12 mouse cellular contexts compared by ENCODE assay signal in the genomic region with DNA sequence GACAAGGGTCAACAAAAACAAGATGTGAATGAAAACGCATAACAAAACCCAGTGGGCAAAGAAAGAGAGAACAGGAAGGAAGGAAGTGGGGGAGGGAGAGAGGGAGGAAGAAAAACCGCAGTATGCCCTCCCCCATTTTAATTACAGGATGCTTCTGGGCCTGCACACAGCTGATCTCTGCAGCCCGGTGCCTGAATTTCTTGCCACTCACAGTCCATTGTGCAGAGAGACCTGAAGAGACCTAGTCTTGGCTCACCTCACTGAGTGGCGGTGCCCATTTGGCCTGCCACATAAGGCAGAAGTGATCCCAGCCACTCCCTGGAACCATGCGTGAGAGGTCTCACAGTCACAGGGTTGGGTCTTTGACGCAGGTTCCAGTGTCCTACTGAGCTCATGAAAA. TPM values are rescaled to one million over a fixed set of nuclear protein-coding genes. Genes with fewer than 3 reads are reported as not detected.
DNase-seq lines count a peak whose midpoint lies in the region; ATAC-seq and TF ChIP-seq lines count a peak whose summit lies in the region.
"Had no signal": no experiment of that assay in that cellular context is flagged by ENCODE, and none has a peak within 500 bp of the region (broad histone marks: within the 10 kb centered on the region; RNA-seq: fewer than 3 reads in every experiment).

No protein-coding gene starts in this region.

- no peak overlapping the region for H3K27ac ChIP-seq in lung, embryonic 16.5 days (ENCODE audit: low read length)
- H3K27ac ChIP-seq in MEL (ENCODE audit: control insufficient read depth, low read depth, low read length): no peak overlapping the region
- H3K27ac ChIP-seq: liver, embryonic 14.5 days; neural tube, embryonic 12.5 days had no signal

- TF ChIP-seq EP300 in MEL (IDR thresholded peaks at IDR 0.05; ENCODE audit: low read depth in 1 of 2, low read length in 2 of 2): no peak

- H3K9me3 ChIP-seq in lung, embryonic 16.5 days (ENCODE audit: control insufficient read depth, low read length): no peaks in the 10 kb centered on the region
- no peaks in the 10 kb centered on the region for H3K9me3 ChIP-seq in MEL (replicated peaks; ENCODE audit: insufficient read depth, low read length)
- H3K9me3 ChIP-seq: neural tube, embryonic 12.5 days had no signal

- no peaks in the 10 kb centered on the region for H3K79me2 ChIP-seq in MEL (ENCODE audit: control insufficient read depth, insufficient read depth, low read length, poor library complexity)

- peaks cover 19% of the 10 kb centered on the region for H3K4me1 ChIP-seq in lung, embryonic 16.5 days (replicated peaks; ENCODE audit: control insufficient read depth, insufficient read depth, low read length)
- H3K4me1 ChIP-seq in MEL (ENCODE audit: control insufficient read depth in 1 of 2, insufficient read depth in 2 of 2, low read length in 2 of 2): peaks cover 13 to 28% of the 10 kb centered on the region in 2 experiments
- H3K4me1 ChIP-seq: neural tube, embryonic 12.5 days had no signal

- H3K4me3 ChIP-seq in lung, embryonic 16.5 days (ENCODE audit: low read length): no peak overlapping the region
- H3K4me3 ChIP-seq in MEL (ENCODE audit: control insufficient read depth in 1 of 2, insufficient read depth in 1 of 2, low read depth in 2 of 2, low read length in 2 of 2): no peak overlapping the region
- H3K4me3 ChIP-seq: neural tube, embryonic 12.5 days had no signal

- DNase-seq in lung, adult 18-20 months: no peak
- peak; percentile 24 for DNase-seq in MEL (ENCODE audit: low read depth, low spot score)
- DNase-seq in thymus, postnatal 4 days: peak; percentile 48
- no peak for DNase-seq in frontal cortex, postnatal 25 days (ENCODE audit: low spot score in 2 of 2)
- no peak for DNase-seq in right cerebral cortex, postnatal 25 days

- no peak for TF ChIP-seq RAD21 in MEL (IDR thresholded peaks at IDR 0.05; ENCODE audit: low read depth, low read length)

- no peak overlapping the region for H3K4me2 ChIP-seq in lung, embryonic 16.5 days (ENCODE audit: low read depth, low read length)
- H3K4me2 ChIP-seq: neural tube, embryonic 12.5 days had no signal

- ATAC-seq in lung, embryonic 16.5 days (ENCODE audit: low read depth): 0 out of 2 replicates have a peak, but pooled peaks have one; percentile 20
- peak; percentile 27 for ATAC-seq in megakaryocyte progenitor cell, adult 5-6 weeks (replicated peaks; ENCODE audit: poor library complexity)
- ATAC-seq: intestine, embryonic 16.5 days; Patski had no signal

- TF ChIP-seq POLR2A in MEL (IDR thresholded peaks at IDR 0.05; ENCODE audit: control insufficient read depth in 1 of 2, insufficient read depth in 1 of 2, low read depth in 1 of 2, low read length in 2 of 2, poor library complexity in 1 of 2): no peak

- WGBS in lung, embryonic 16.5 days: 56% methylated on average over 6 of the region's 6 CpGs

- TF ChIP-seq CTCF in MEL (IDR thresholded peaks at IDR 0.05 in 2 of 3, conservative IDR thresholded peaks at IDR 0.05 in 1 of 3; ENCODE audit: control insufficient read depth in 1 of 3, insufficient read depth in 1 of 3, low read depth in 2 of 3, low read length in 3 of 3, poor library complexity in 1 of 3, severe bottlenecking in 1 of 3): no peak

- no peaks in the 10 kb centered on the region for H3K27me3 ChIP-seq in lung, embryonic 16.5 days (ENCODE audit: control insufficient read depth, insufficient read depth, low read depth, low read length)
- H3K27me3 ChIP-seq in MEL (ENCODE audit: control insufficient read depth in 1 of 2, insufficient read depth in 2 of 2, low read length in 2 of 2): no peaks in the 10 kb centered on the region
- H3K27me3 ChIP-seq: neural tube, embryonic 12.5 days; Patski had no signal

- H3K9ac ChIP-seq in lung, embryonic 16.5 days (ENCODE audit: low read length): no peak overlapping the region
- H3K9ac ChIP-seq in MEL (ENCODE audit: control insufficient read depth, low read depth, low read length, poor library complexity, severe bottlenecking): no peak overlapping the region
- H3K9ac ChIP-seq: liver, embryonic 14.5 days; neural tube, embryonic 12.5 days had no signal

- H3K36me3 ChIP-seq in lung, embryonic 16.5 days (ENCODE audit: control insufficient read depth, insufficient read depth, low read length): no peaks in the 10 kb centered on the region
- H3K36me3 ChIP-seq in MEL (ENCODE audit: control insufficient read depth in 1 of 2, insufficient read depth in 2 of 2, low read length in 2 of 2): peaks cover 0 to 26% of the 10 kb centered on the region in 2 experiments; a peak in 2 of 4 replicates
- H3K36me3 ChIP-seq: neural tube, embryonic 12.5 days had no signal

TF ChIP-seq in MEL, 35 proteins besides CTCF, POLR2A, EP300 and RAD21:
- no peak for TF ChIP-seq ZKSCAN1 (IDR thresholded peaks at IDR 0.05; ENCODE audit: low read depth, low read length)
- no peak for TF ChIP-seq MXI1 (IDR thresholded peaks at IDR 0.05; ENCODE audit: low read depth, low read length)
- TF ChIP-seq NELFE (IDR thresholded peaks at IDR 0.05; ENCODE audit: low read depth, low read length): no peak
- TF ChIP-seq POLR2AphosphoS5 (IDR thresholded peaks at IDR 0.05; ENCODE audit: borderline replicate concordance, low read depth, low read length): no peak
- no peak for TF ChIP-seq ZNF384 (IDR thresholded peaks at IDR 0.05; ENCODE audit: low read depth, low read length)
- no peak for TF ChIP-seq MAFK (IDR thresholded peaks at IDR 0.05; ENCODE audit: borderline replicate concordance, low read depth, low read length)
- no peak for TF ChIP-seq SMC3 (IDR thresholded peaks at IDR 0.05; ENCODE audit: low read depth, low read length)
- TF ChIP-seq ELF1 (IDR thresholded peaks at IDR 0.05; ENCODE audit: low read depth, low read length): no peak
- TF ChIP-seq ZC3H11A (IDR thresholded peaks at IDR 0.05; ENCODE audit: low read depth, low read length): no peak
- TF ChIP-seq RCOR1 (IDR thresholded peaks at IDR 0.05; ENCODE audit: low read depth, low read length): no peak
- no peak for TF ChIP-seq MYC (IDR thresholded peaks at IDR 0.05; ENCODE audit: low read depth, low read length)
- TF ChIP-seq MAX (IDR thresholded peaks at IDR 0.05; ENCODE audit: low read length): no peak
- TF ChIP-seq MYB (IDR thresholded peaks at IDR 0.05; ENCODE audit: low read depth, low read length): no peak
- TF ChIP-seq CHD2 (IDR thresholded peaks at IDR 0.05; ENCODE audit: low read length): no peak

RNA-seq across cellular contexts. Expression of gene Ifnk, which starts 13.8 kb away (rescaled TPM):
- not detected in 2 replicates for polyA plus RNA-seq in lung, embryonic 16.5 days (2015; fragmentation: Nextera tagmentation; extraction: Ambion mirVana)
- total RNA-seq in MEL (2012; rRNA removed): not detected in 2 replicates
- polyA plus RNA-seq in MEL (2012; ENCODE audit: insufficient read depth in 1 of 2, insufficient read length in 2 of 2, low read depth in 1 of 2, low replicate concordance in 2 of 2, missing spikeins in 1 of 2): not detected
- total RNA-seq in megakaryocyte progenitor cell, adult 5-6 weeks (2015): not detected in 2 replicates
- not detected in 2 replicates for total RNA-seq in megakaryocyte progenitor cell, adult 5-6 weeks (2017)
- total RNA-seq: left cerebral cortex, adult 18-20 months had no signal
- polyA plus RNA-seq: liver, embryonic 14.5 days; neural tube, embryonic 12.5 days; Patski had no signal

RNA-seq across cellular contexts. Expression of gene Mob3b, which starts 19.2 kb away (rescaled TPM):
- 11.5 and 12.1 TPM in 2 replicates for polyA plus RNA-seq in lung, embryonic 16.5 days (2015; fragmentation: Nextera tagmentation; extraction: Ambion mirVana)
- 3.8 and 4.0 TPM in 2 replicates for total RNA-seq in MEL (2012; rRNA removed)
- polyA plus RNA-seq in MEL (2012; ENCODE audit: insufficient read depth in 1 of 2, insufficient read length in 2 of 2, low read depth in 1 of 2, low replicate concordance in 2 of 2, missing spikeins in 1 of 2): 1 to 10 TPM in 1 of 2 experiments, not detected in 1; 4.2 TPM
- total RNA-seq in megakaryocyte progenitor cell, adult 5-6 weeks (2015): 5.4 and 6.2 TPM in 2 replicates
- total RNA-seq in megakaryocyte progenitor cell, adult 5-6 weeks (2017): 2.5 and 3.2 TPM in 2 replicates

Comparison
In these comparisons a context has a peak if more than half of its experiments do, and no peak if none do; other contexts are left out.
1. DNase-seq: peak in MEL (single experiment) and thymus, postnatal 4 days (single experiment); none in lung, adult 18-20 months (0 of 2), frontal cortex, postnatal 25 days (0 of 2) and right cerebral cortex, postnatal 25 days (single experiment).